Mouse (Mus musculus): ENCODE measurements around the gene Ddah1.

- TF ChIP-seq FLI1 (IDR thresholded peaks at IDR 0.05; ENCODE audit: low read length) (no peak), GATA1 (IDR thresholded peaks at IDR 0.05; ENCODE audit: borderline replicate concordance, low read length) (no peak)
Measured at GRCm38 (mm10) chr3:145833948-145834538, 75.6 kb downstream of the Ddah1 start.

Data from megakaryocyte, embryonic 14.5 days (primary cell).